Mouse (Mus musculus) spleen, embryonic (tissue): ENCODE measurements at regions not wholly inside any gene's neighbourhood (a gene's known extent, or its start where the extent isn't known, plus 50 kb on each side); places are given as distances from the start of the nearest gene placed in this dataset.

ENCODE experiments used
- CTCF ChIA-PET: fragments of 350-600 bp; sonication (Branson Sonifier 250); formaldehyde crosslinking; loops from one replicate; lab custom pipeline; 2022; lab: Charles Lee

GRCm38 (mm10) chr12:59834809-59835208, 615.3 kb upstream of the Fbxo33 start:
- CTCF ChIA-PET: no interaction called here

- CTCF ChIA-PET: no interaction called here
These were observed 603.4 kb upstream of the Fbxo33 start for GRCm38 (mm10) chr12:59822918-59823317.

- CTCF ChIA-PET: no interaction called here
These were observed 602.9 kb upstream of the Fbxo33 start for GRCm38 (mm10) chr12:59822435-59822834.

DNA sequence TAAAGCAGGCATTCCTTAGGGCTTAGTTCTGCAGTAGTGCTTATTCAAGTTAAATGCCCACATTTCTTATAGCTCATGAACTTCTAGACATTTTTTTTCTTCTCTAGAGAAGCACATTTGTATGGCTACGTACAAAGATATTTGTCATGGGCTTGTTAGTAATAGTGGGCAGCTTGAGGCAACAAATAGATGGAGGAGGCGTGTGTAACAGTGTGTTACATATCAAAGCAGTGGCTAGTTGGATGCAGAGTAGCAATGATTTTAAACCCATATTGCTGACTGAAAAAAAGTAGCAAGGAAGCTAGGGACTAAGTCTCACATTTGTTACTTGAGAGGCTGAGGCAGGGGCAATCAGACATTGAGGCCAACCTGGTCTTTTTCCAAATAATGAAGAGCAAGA, 602.2 kb upstream of the Fbxo33 start:
- CTCF ChIA-PET: no interaction called here

DNA sequence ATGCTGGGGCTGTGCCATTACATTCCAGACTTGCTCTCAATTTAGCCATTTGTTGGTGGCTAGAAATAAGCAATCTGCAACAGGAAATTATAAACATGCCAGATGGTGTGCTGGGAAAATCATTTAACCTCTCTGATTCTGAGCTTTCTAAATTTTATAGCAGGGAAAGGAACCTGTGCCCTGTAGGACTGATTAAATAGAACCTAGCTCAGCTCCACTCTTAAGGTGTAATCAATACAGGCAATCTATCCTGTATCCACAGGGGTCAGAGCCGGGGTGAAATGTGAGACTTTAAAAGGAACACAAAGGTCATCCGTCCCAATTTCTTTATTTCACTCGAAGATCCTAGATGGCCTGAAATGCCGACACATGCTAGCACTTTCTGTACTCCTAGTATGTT, 596.4 kb upstream of the Fbxo33 start:
- CTCF ChIA-PET: no interaction called here

- CTCF ChIA-PET: no interaction called here
These were observed 594.8 kb upstream of the Fbxo33 start for GRCm38 (mm10) chr12:59814356-59814755.

GRCm38 (mm10) chr12:59809224-59809623, 589.7 kb upstream of the Fbxo33 start:
- CTCF ChIA-PET: no interaction called here

GRCm38 (mm10) chr12:59798051-59798450, 578.5 kb upstream of the Fbxo33 start:
- CTCF ChIA-PET: no interaction called here

GRCm38 (mm10) chr12:59791473-59791872, 571.9 kb upstream of the Fbxo33 start:
- CTCF ChIA-PET: no interaction called here

DNA sequence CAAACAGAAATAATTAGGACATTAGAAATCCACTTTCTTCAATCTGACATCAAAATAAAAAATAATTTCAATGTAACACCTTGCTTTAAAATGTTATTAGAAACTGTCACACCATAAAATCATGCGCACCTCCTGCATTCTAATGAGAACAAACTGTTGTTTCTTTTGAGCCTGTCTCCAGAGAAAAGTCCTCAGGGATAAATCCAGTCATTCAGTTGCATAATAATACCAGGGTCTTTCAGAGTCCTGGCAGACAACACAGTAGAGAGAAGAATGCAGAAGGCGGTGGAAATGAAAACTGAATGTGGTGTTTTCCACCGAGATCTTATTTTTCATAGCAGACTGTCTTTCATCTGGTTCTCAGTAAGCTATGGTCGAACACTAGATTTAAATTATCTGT, 567.3 kb upstream of the Fbxo33 start:
- CTCF ChIA-PET: interaction anchor here (0.6 kb wide), 1 partner anchor 630 kb away, joined by 16 read pairs; no protein-coding TSS in a partner anchor

- CTCF ChIA-PET: no interaction called here
These were observed 551.5 kb upstream of the Fbxo33 start for GRCm38 (mm10) chr12:59770980-59771379.

GRCm38 (mm10) chr12:59762260-59762659, 542.7 kb upstream of the Fbxo33 start:
- CTCF ChIA-PET: no interaction called here

GRCm38 (mm10) chr12:59744768-59745167, 525.2 kb upstream of the Fbxo33 start:
- CTCF ChIA-PET: no interaction called here

DNA sequence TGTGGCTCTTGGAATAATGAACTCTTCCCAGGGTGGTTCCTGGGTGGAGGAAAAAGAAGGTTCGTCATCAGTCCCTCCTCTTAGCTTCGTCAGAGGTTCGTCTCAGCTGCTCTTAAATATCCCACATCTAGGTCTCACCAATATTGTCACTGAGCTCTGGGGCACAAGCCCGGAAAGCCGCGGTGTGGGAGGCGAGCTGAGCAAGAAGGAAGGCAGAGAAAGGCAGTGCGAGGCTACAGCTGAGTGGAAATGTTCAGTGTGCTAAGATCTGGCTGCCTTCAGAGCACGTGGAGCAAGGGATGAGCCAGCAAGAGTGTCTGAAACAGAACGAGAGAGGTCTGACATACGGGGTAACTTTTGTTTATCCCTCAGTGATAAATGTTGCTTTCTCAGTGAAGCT, 523.7 kb upstream of the Fbxo33 start:
- CTCF ChIA-PET: no interaction called here

DNA sequence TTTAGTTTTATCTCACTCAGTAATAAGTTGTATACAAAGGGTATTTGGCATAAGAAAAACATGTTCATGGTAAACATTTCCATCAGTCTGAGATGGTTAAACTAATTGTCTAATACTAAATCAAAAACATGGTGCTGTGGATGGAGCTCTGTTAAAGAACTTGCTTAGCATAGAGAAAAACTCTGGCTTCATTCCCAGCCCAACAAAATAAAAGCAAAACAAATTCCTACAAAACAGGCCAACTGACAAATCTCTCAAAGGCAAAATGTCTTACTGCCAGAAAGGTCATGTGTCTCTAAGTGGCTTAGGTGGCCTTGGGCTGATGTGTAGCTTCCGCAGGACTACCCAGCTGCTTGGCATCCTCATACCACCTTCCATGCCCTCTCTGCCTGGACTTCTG, 505.4 kb upstream of the Fbxo33 start:
- CTCF ChIA-PET: no interaction called here

DNA sequence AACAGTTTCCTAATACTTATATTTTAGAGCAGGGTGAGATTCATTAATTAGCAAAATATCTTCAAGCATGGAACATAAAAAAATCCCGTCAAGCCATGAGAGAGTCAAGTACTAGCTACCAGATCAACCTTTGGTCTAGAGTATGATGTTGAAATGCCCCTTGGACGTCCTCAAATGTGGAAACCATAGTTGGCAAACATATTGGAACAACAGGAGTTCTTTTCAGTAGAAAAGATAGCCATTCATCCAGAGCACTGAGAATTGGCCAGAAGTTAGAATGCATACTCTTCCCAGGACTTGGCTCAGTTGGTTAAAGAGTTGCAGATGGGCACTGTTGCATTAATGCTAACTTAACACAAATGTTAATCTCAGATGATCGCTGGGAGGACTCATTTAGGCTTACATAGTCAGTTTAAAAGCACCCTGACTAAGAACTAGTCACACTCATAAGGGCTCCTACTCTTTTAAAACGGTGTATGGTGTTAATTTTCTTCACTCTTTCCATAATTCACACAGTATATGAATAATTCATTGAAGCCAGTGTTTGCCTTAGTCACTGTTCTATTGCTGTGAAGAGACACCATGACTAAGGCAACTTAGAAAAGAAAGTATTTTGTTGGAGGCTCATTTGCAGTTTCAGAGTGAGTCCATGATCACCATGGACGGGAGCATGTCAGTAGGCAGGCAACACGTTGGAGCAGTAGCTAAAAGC, 503.1 kb upstream of the Fbxo33 start:
- CTCF ChIA-PET: no interaction called here

GRCm38 (mm10) chr12:59713216-59713615, 493.7 kb upstream of the Fbxo33 start:
- CTCF ChIA-PET: no interaction called here

- CTCF ChIA-PET: no interaction called here
These were observed 463.7 kb upstream of the Fbxo33 start for GRCm38 (mm10) chr12:59683235-59683634.

DNA sequence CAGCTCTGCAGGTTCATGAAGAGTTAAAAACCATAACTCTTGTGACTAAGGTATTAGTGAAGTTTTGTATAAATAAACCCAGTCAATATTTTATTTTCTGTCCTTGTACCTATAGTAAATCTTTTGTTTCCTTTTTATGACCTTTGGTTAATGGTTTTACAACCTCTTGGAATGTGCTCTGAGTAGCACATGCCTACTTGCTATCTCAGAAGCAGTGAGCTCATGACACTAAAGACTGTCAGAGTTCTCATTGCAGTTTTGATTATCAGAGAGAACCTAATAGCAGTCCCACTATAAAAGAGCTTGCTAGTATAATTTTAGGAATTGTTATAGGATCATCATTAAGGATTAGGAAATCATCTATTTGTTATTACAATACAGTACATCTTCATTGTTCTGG, 443.6 kb upstream of the Fbxo33 start:
- CTCF ChIA-PET: no interaction called here

DNA sequence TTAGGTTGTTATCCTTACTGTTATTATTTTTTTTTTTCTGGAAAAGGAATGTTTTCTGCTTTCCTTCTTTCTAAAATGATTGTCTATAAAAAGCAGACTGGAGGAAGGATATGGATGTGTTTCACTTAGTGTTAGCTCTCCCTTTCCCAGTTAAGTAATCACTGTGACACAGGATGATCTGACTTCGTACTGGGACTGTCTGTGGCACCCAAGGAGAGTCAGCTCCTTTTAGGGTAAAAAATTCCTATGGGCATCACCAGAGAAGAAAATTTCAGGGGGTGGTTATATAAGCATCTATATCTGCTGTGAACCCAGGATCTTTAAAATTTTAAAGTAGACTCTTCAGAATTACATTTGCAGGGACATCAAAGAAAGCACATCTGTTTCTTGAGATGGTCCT, 411.2 kb upstream of the Fbxo33 start:
- CTCF ChIA-PET: interaction anchor here (0.7 kb wide), 1 partner anchor 15 kb away, joined by 3 read pairs; no protein-coding TSS in a partner anchor

- CTCF ChIA-PET: no interaction called here
These were observed 403.6 kb upstream of the Fbxo33 start for GRCm38 (mm10) chr12:59623147-59623546.

GRCm38 (mm10) chr12:59621132-59621531, 401.6 kb upstream of the Fbxo33 start:
- CTCF ChIA-PET: no interaction called here

- CTCF ChIA-PET: no interaction called here
These were observed 400.8 kb upstream of the Fbxo33 start for GRCm38 (mm10) chr12:59620340-59620739.

- CTCF ChIA-PET: no interaction called here
These were observed 396.6 kb upstream of the Fbxo33 start for GRCm38 (mm10) chr12:59616075-59616474.
